In the genomic region with DNA sequence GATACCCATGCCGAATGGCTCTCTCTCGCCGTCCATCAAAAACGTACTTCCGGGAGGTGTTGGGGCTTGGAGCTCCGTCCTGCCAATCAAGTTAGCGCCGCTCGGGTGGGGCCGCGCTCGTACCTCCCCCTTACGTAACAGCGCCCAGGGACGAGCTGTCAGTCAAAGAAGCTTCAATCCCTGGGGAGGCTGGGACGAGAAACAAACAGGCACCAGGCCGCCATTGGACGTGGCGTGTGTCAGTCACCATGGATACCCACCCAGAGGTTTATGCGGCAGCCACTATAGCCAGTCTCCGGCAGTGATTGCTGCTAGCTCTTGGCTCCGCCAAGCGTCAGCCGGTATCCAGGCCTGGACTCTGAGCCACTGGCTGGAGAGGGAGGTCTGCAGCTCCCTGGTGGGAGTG, we compare ENCODE assay signal across 8 mouse cellular contexts.
DNase-seq lines count a peak whose midpoint lies in the region; ATAC-seq and TF ChIP-seq lines count a peak whose summit lies in the region.

No protein-coding gene starts in this region.

- peak; percentile 98 for ATAC-seq in forebrain, embryonic 11.5 days (replicated peaks; ENCODE audit: low FRiP score)
- peak; percentile 99 for ATAC-seq in heart, embryonic 16.5 days (replicated peaks; ENCODE audit: extremely low read depth, insufficient read depth, low FRiP score)
- ATAC-seq in liver, embryonic 15.5 days (ENCODE audit: insufficient read depth): peak; percentile 99
- peak; percentile 99 for ATAC-seq in neural tube, embryonic 12.5 days (ENCODE audit: low FRiP score, low read depth)

- no peaks in the 10 kb centered on the region for H3K27me3 ChIP-seq in CH12.LX (replicated peaks)
- no peaks in the 10 kb centered on the region for H3K27me3 ChIP-seq in forebrain, embryonic 11.5 days (ENCODE audit: control insufficient read depth, insufficient read depth, low read length)
- no peaks in the 10 kb centered on the region for H3K27me3 ChIP-seq in heart, embryonic 16.5 days (ENCODE audit: control insufficient read depth, insufficient read depth, low read length)
- H3K27me3 ChIP-seq in liver, embryonic 15.5 days: no peaks in the 10 kb centered on the region
- no peaks in the 10 kb centered on the region for H3K27me3 ChIP-seq in neural tube, embryonic 12.5 days (replicated peaks)

- peak overlapping the region; percentile 34; the same call in 1 of the 2 replicates for H3K4me2 ChIP-seq in CH12.LX (ENCODE audit: insufficient read depth, low read depth, poor library complexity, severe bottlenecking)
- peak overlapping the region; percentile 38 for H3K4me2 ChIP-seq in forebrain, embryonic 11.5 days (ENCODE audit: low read depth, low read length, severe bottlenecking)
- peak overlapping the region; percentile 53 for H3K4me2 ChIP-seq in heart, embryonic 16.5 days (ENCODE audit: low read depth, low read length)
- H3K4me2 ChIP-seq in liver, embryonic 15.5 days: peak overlapping the region; percentile 97
- peak overlapping the region; percentile 91 for H3K4me2 ChIP-seq in neural tube, embryonic 12.5 days (replicated peaks)

- peaks cover 0 to 15% of the 10 kb centered on the region in 2 experiments; a peak in 2 of 4 replicates for H3K4me1 ChIP-seq in CH12.LX (ENCODE audit: control insufficient read depth in 1 of 2, insufficient read depth in 2 of 2)
- peaks cover 8% of the 10 kb centered on the region; the same call in 1 of the 2 replicates for H3K4me1 ChIP-seq in forebrain, embryonic 11.5 days (replicated peaks; ENCODE audit: control insufficient read depth, insufficient read depth, low read length)
- H3K4me1 ChIP-seq in heart, embryonic 16.5 days (ENCODE audit: control insufficient read depth, insufficient read depth, low read length): peaks cover 10% of the 10 kb centered on the region
- peaks cover 20% of the 10 kb centered on the region for H3K4me1 ChIP-seq in liver, embryonic 15.5 days (replicated peaks)
- peaks cover 20% of the 10 kb centered on the region for H3K4me1 ChIP-seq in neural tube, embryonic 12.5 days

- peak; percentile 41 for TF ChIP-seq RAD21 in CH12.LX (IDR thresholded peaks at IDR 0.05; ENCODE audit: low read depth, low read length)

- no peaks in the 10 kb centered on the region for H3K9me3 ChIP-seq in CH12.LX (replicated peaks; ENCODE audit: low read length)
- no peaks in the 10 kb centered on the region for H3K9me3 ChIP-seq in forebrain, embryonic 11.5 days (ENCODE audit: control insufficient read depth, low read length)
- no peaks in the 10 kb centered on the region for H3K9me3 ChIP-seq in heart, embryonic 16.5 days (replicated peaks; ENCODE audit: control insufficient read depth, low read length)
- no peaks in the 10 kb centered on the region for H3K9me3 ChIP-seq in liver, embryonic 15.5 days (replicated peaks)
- H3K9me3 ChIP-seq in neural tube, embryonic 12.5 days: no peaks in the 10 kb centered on the region

- in situ Hi-C loops in CH12.LX (cut with MboI; ENCODE audit: low pct_ligation_motif_present, low pct_unique_long_range_greater_than_20kb, low sequenced_read_pairs): no loop called here

- no peak overlapping the region for H3K9ac ChIP-seq in CH12.LX (ENCODE audit: insufficient read depth, low read depth)
- peak overlapping the region; percentile 23; the same call in 1 of the 2 replicates for H3K9ac ChIP-seq in forebrain, embryonic 11.5 days (ENCODE audit: low read length)
- H3K9ac ChIP-seq in heart, embryonic 16.5 days (ENCODE audit: low read length): peak overlapping the region; percentile 49; the same call in 1 of the 2 replicates
- no peak overlapping the region; the same call in 1 of the 2 replicates for H3K9ac ChIP-seq in liver, embryonic 15.5 days
- H3K9ac ChIP-seq in neural tube, embryonic 12.5 days: no peak overlapping the region

- H3K36me3 ChIP-seq in CH12.LX (replicated peaks in 1 of 2; ENCODE audit: control insufficient read depth in 1 of 2, insufficient read depth in 1 of 2, low read length in 1 of 2): peaks cover 6 to 20% of the 10 kb centered on the region in 2 experiments
- H3K36me3 ChIP-seq in forebrain, embryonic 11.5 days (ENCODE audit: control insufficient read depth, insufficient read depth, low read length): no peaks in the 10 kb centered on the region
- H3K36me3 ChIP-seq in heart, embryonic 16.5 days (ENCODE audit: control insufficient read depth, insufficient read depth): peaks cover 6% of the 10 kb centered on the region; the same call in 1 of the 2 replicates
- H3K36me3 ChIP-seq in liver, embryonic 15.5 days (replicated peaks): 0 out of 2 replicates have a peak, but pooled peaks cover 5% of the 10 kb centered on the region
- H3K36me3 ChIP-seq in neural tube, embryonic 12.5 days: peaks cover 6% of the 10 kb centered on the region; the same call in 1 of the 2 replicates

- under 1% methylated on average over 24 of the region's 24 CpGs for WGBS in forebrain, embryonic 11.5 days
- WGBS in heart, embryonic 16.5 days: 0% methylated on average over 24 of the region's 24 CpGs
- under 1% methylated on average over 24 of the region's 24 CpGs for WGBS in liver, embryonic 15.5 days (ENCODE audit: insufficient replicate concordance)
- WGBS in neural tube, embryonic 12.5 days: 0% methylated on average over 24 of the region's 24 CpGs

- no peaks in the 10 kb centered on the region; the same call in 1 of the 2 replicates for H3K79me2 ChIP-seq in CH12.LX (replicated peaks; ENCODE audit: control insufficient read depth, extremely low read depth, insufficient read depth, poor library complexity, severe bottlenecking)

- dilution Hi-C loops in CH12.LX (cut with MboI; ENCODE audit: extremely low pct_ligation_motif_present, extremely low pct_unique_long_range_greater_than_20kb, low sequenced_read_pairs): no loop called here

- no peak for TF ChIP-seq EP300 in CH12.LX (IDR thresholded peaks at IDR 0.05; ENCODE audit: low read length)

- peak in 1 of 2 experiments; percentile 47; a peak in 2 of 4 replicates for TF ChIP-seq CTCF in CH12.LX (conservative IDR thresholded peaks at IDR 0.05 in 1 of 2, IDR thresholded peaks at IDR 0.05 in 1 of 2; ENCODE audit: low read depth in 2 of 2, low read length in 2 of 2)

- no peak overlapping the region for H3K27ac ChIP-seq in CH12.LX (ENCODE audit: insufficient read depth, low read depth)
- H3K27ac ChIP-seq in forebrain, embryonic 11.5 days (ENCODE audit: low read depth, low read length): peak overlapping the region; percentile 27; the same call in 1 of the 2 replicates
- peak overlapping the region; percentile 43; the same call in 1 of the 2 replicates for H3K27ac ChIP-seq in heart, embryonic 16.5 days (ENCODE audit: low read length)
- 0 out of 2 replicates have a peak overlapping the region, but pooled peaks have one; percentile 15 for H3K27ac ChIP-seq in liver, embryonic 15.5 days (replicated peaks)
- H3K27ac ChIP-seq in neural tube, embryonic 12.5 days: 0 out of 2 replicates have a peak overlapping the region, but pooled peaks have one; percentile 50

- peak; percentile 76 for TF ChIP-seq POLR2A in CH12.LX (IDR thresholded peaks at IDR 0.05; ENCODE audit: low read depth, low read length)

- H3K4me3 ChIP-seq in CH12.LX (replicated peaks in 1 of 3; ENCODE audit: low read depth in 2 of 3, low read length in 2 of 3, poor library complexity in 1 of 3): peak overlapping the region in 2 of 3 experiments; percentile 42 to 80
- peak overlapping the region; percentile 90 for H3K4me3 ChIP-seq in forebrain, embryonic 11.5 days (ENCODE audit: low read depth, low read length)
- H3K4me3 ChIP-seq in heart, embryonic 16.5 days (ENCODE audit: low read length): peak overlapping the region; percentile 81
- H3K4me3 ChIP-seq in liver, embryonic 15.5 days (replicated peaks): peak overlapping the region; percentile 78
- peak overlapping the region; percentile 85 for H3K4me3 ChIP-seq in neural tube, embryonic 12.5 days

- DNase-seq in CH12.LX (ENCODE audit: extremely low read depth): peak; percentile 100
- peak; percentile 98 for DNase-seq in c-Kit-positive CD71-positive TER-119-negative erythroid progenitor cells, embryonic 14.5 days (ENCODE audit: low read depth)
- peak; percentile 99 for DNase-seq in forebrain, embryonic 11.5 days (ENCODE audit: low spot score)
- peak; percentile 100 for DNase-seq in kidney, postnatal 36 days
- DNase-seq in telencephalon, adult 2 months (ENCODE audit: low read depth, low spot score): peak; percentile 100

TF ChIP-seq in CH12.LX, 34 proteins besides CTCF, POLR2A, EP300 and RAD21:
- TF ChIP-seq JUN (IDR thresholded peaks at IDR 0.05; ENCODE audit: insufficient read depth, low read depth, low read length) (no peak), JUND (conservative IDR thresholded peaks at IDR 0.05; ENCODE audit: low read depth, low read length) (no peak; the same call in 1 of the 2 replicates), POLR2AphosphoS2 (IDR thresholded peaks at IDR 0.05; ENCODE audit: low read depth, low read length) (no peak), ZKSCAN1 (IDR thresholded peaks at IDR 0.05; ENCODE audit: borderline replicate concordance, low read depth, low read length) (no peak), UBTF (IDR thresholded peaks at IDR 0.05; ENCODE audit: low read depth, low read length) (no peak), CHD2 (IDR thresholded peaks at IDR 0.05; ENCODE audit: low read length) (peak; percentile 73), E2F4 (IDR thresholded peaks at IDR 0.05; ENCODE audit: insufficient replicate concordance, low read depth, low read length) (no peak), NELFE (IDR thresholded peaks at IDR 0.05; ENCODE audit: low read depth, low read length) (no peak), KAT2A (IDR thresholded peaks at IDR 0.05; ENCODE audit: insufficient replicate concordance, low read length) (0 out of 2 replicates have a peak, but pooled peaks have one; percentile 44), IRF4 (IDR thresholded peaks at IDR 0.05; ENCODE audit: low read depth, low read length) (no peak), ELF1 (IDR thresholded peaks at IDR 0.05; ENCODE audit: low read depth, low read length) (peak; percentile 83), NRF1 (IDR thresholded peaks at IDR 0.05; ENCODE audit: low read depth, low read length) (0 out of 2 replicates have a peak, but pooled peaks have one; percentile 37), HCFC1 (IDR thresholded peaks at IDR 0.05; ENCODE audit: low read depth, low read length) (peak; percentile 84), USF2 (conservative IDR thresholded peaks at IDR 0.05; ENCODE audit: low read depth, low read length) (no peak), MAZ (IDR thresholded peaks at IDR 0.05; ENCODE audit: low read depth, low read length) (peak; percentile 96), SIN3A (IDR thresholded peaks at IDR 0.05; ENCODE audit: low read length) (0 out of 2 replicates have a peak, but pooled peaks have one; percentile 45), MEF2A (IDR thresholded peaks at IDR 0.05; ENCODE audit: borderline replicate concordance, low read depth, low read length) (no peak), TCF12 (IDR thresholded peaks at IDR 0.05; ENCODE audit: low read depth, low read length) (peak; percentile 44; the same call in 1 of the 2 replicates), ETS1 (conservative IDR thresholded peaks at IDR 0.05; ENCODE audit: low read depth, low read length) (0 out of 2 replicates have a peak, but pooled peaks have one; percentile 15)
TF ChIP-seq in CH12.LX: peak in this region for 9.

Comparison
In these comparisons a context has a peak if more than half of its experiments do, and no peak if none do; other contexts are left out.
1. H3K4me2 ChIP-seq: peak in every context shown above with its lines; median percentile 97 in liver, embryonic 15.5 days; 91 in neural tube, embryonic 12.5 days; 53 in heart, embryonic 16.5 days; 38 in forebrain, embryonic 11.5 days; 34 in CH12.LX.
2. H3K9ac ChIP-seq: peak in forebrain, embryonic 11.5 days (single experiment) and heart, embryonic 16.5 days (single experiment); none in CH12.LX (single experiment), liver, embryonic 15.5 days (single experiment) and neural tube, embryonic 12.5 days (single experiment).
3. Peak in every context shown above with its lines, with median percentiles within 50 percentile points of each other: DNase-seq, H3K4me3 ChIP-seq and ATAC-seq.